Mouse (Mus musculus): ENCODE data around the gene Mvb12b. TPM values are rescaled to one million over a fixed set of nuclear protein-coding genes. Genes with fewer than 3 reads are reported as not detected.

The Mvb12b gene
- polyA plus RNA-seq, 1 experiment from 2014 or later: 18.8 TPM

- Histone ChIP-seq H3K9me3 (ENCODE audit: control insufficient read depth, low read length) (no peaks in the 10 kb centered on the region), H3K4me3 (ENCODE audit: low read length) (no peak overlapping the region), H3K36me3 (ENCODE audit: control insufficient read depth, insufficient read depth, low read length) (0 out of 2 replicates have a peak, but pooled peaks cover 5% of the 10 kb centered on the region), H3K27ac (ENCODE audit: low read depth, low read length) (peak overlapping the region; percentile 86; the same call in 1 of the 2 replicates), H3K27me3 (ENCODE audit: control insufficient read depth, insufficient read depth, low read length) (no peaks in the 10 kb centered on the region), H3K9ac (ENCODE audit: low read depth, low read length) (no peak overlapping the region; the same call in 1 of the 2 replicates), H3K4me1 (ENCODE audit: control insufficient read depth, insufficient read depth, low read length) (peaks cover 58% of the 10 kb centered on the region), H3K4me2 (replicated peaks; ENCODE audit: low read depth, low read length) (no peak overlapping the region)
- WGBS: 64% methylated on average over 6 of the region's 6 CpGs
- no peak for ATAC-seq (ENCODE audit: low FRiP score, low TSS enrichment)
These were observed 9.9 kb downstream of the Mvb12b start for GRCm38 (mm10) chr2:33877663-33878360.

- ATAC-seq (ENCODE audit: low FRiP score, low TSS enrichment): peak; percentile 51
- Histone ChIP-seq H3K27ac (ENCODE audit: low read depth, low read length) (peak overlapping the region; percentile 86), H3K9me3 (ENCODE audit: control insufficient read depth, low read length) (no peaks in the 10 kb centered on the region), H3K4me1 (ENCODE audit: control insufficient read depth, insufficient read depth, low read length) (peaks cover 66% of the 10 kb centered on the region), H3K4me3 (ENCODE audit: low read length) (no peak overlapping the region), H3K4me2 (replicated peaks; ENCODE audit: low read depth, low read length) (0 out of 2 replicates have a peak overlapping the region, but pooled peaks have one; percentile 4), H3K27me3 (ENCODE audit: control insufficient read depth, insufficient read depth, low read length) (no peaks in the 10 kb centered on the region), H3K9ac (ENCODE audit: low read depth, low read length) (no peak overlapping the region), H3K36me3 (ENCODE audit: control insufficient read depth, insufficient read depth, low read length) (0 out of 2 replicates have a peak, but pooled peaks cover 5% of the 10 kb centered on the region)
- WGBS: 27% methylated on average over 25 of the region's 25 CpGs
These were observed 11.0 kb downstream of the Mvb12b start for GRCm38 (mm10) chr2:33876529-33877290.

DNA sequence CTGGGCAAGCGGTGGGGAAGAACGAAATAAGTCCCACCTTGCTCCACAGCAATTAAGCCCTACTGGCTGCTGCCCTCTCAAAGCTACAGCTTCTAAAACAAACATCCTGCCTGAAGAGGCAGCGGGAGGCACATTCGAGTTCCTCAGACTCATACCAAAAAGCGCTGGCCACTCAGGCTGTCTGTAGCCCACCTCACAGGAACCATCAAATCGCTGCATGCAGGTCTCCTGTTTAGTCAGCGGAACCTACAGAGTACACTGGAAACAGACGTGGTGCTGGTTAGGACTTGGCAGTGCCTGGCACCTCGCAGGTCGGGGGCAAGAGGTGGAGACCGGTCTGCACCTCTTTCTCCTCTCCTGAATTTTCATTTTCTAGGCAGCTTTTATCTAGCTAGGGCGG lies 12.2 kb downstream of the Mvb12b start:
- Histone ChIP-seq H3K4me1 (ENCODE audit: control insufficient read depth, insufficient read depth, low read length) (peaks cover 75% of the 10 kb centered on the region), H3K9ac (ENCODE audit: low read depth, low read length) (no peak overlapping the region), H3K27me3 (ENCODE audit: control insufficient read depth, insufficient read depth, low read length) (no peaks in the 10 kb centered on the region), H3K9me3 (ENCODE audit: control insufficient read depth, low read length) (no peaks in the 10 kb centered on the region), H3K36me3 (ENCODE audit: control insufficient read depth, insufficient read depth, low read length) (0 out of 2 replicates have a peak, but pooled peaks cover 5% of the 10 kb centered on the region), H3K27ac (ENCODE audit: low read depth, low read length) (no peak overlapping the region), H3K4me3 (ENCODE audit: low read length) (no peak overlapping the region), H3K4me2 (replicated peaks; ENCODE audit: low read depth, low read length) (no peak overlapping the region)
- ATAC-seq (ENCODE audit: low FRiP score, low TSS enrichment): no peak
- whole genome bisulfite sequencing: 60% methylated on average over 12 of the region's 12 CpGs

- H3K4me2 ChIP-seq (replicated peaks; ENCODE audit: low read depth, low read length): no peak overlapping the region
- WGBS: 78% methylated on average over 10 of the region's 10 CpGs
- H3K9me3 ChIP-seq (ENCODE audit: control insufficient read depth, low read length): no peaks in the 10 kb centered on the region
These were observed 12.7 kb downstream of the Mvb12b start for GRCm38 (mm10) chr2:33874856-33875576.

DNA sequence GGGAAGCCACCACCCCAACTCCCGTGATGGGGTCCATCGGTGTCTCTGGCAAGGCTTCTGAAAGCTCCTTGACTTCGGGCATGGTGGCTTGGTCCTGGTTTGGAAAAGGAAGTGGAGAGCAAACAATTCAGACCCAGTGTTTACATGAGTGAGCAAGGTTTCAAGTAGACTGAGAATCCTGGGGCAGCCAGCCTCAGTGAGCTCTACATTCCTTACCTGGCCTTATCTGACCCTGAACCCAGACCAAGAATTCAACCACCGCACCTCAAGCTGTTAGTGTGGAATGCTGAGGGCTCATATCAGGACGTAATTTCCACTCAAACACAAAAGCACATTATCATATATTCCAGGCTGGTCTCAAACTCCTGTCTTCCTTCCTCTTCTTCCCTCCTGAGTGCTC lies 13.4 kb downstream of the Mvb12b start:
- 87% methylated on average over 5 of the region's 5 CpGs for WGBS
- no peak overlapping the region for H3K4me2 ChIP-seq (replicated peaks; ENCODE audit: low read depth, low read length)

More at GRCm38 (mm10) chr2:33874856-33875576, 12.7 kb downstream of the Mvb12b start:
- H3K4me1 ChIP-seq (ENCODE audit: control insufficient read depth, insufficient read depth, low read length): peaks cover 76% of the 10 kb centered on the region
- H3K27me3 ChIP-seq (ENCODE audit: control insufficient read depth, insufficient read depth, low read length): no peaks in the 10 kb centered on the region
- H3K4me3 ChIP-seq (ENCODE audit: low read length): no peak overlapping the region
- no peak overlapping the region for H3K9ac ChIP-seq (ENCODE audit: low read depth, low read length)
- ATAC-seq (ENCODE audit: low FRiP score, low TSS enrichment): no peak
- no peak overlapping the region for H3K27ac ChIP-seq (ENCODE audit: low read depth, low read length)
- H3K36me3 ChIP-seq (ENCODE audit: control insufficient read depth, insufficient read depth, low read length): 0 out of 2 replicates have a peak, but pooled peaks cover 5% of the 10 kb centered on the region

GRCm38 (mm10) chr2:33873501-33873900 lies 14.2 kb downstream of the Mvb12b start:
- Histone ChIP-seq H3K36me3 (ENCODE audit: control insufficient read depth, insufficient read depth, low read length) (0 out of 2 replicates have a peak, but pooled peaks cover 5% of the 10 kb centered on the region), H3K4me2 (replicated peaks; ENCODE audit: low read depth, low read length) (no peak overlapping the region), H3K9ac (ENCODE audit: low read depth, low read length) (no peak overlapping the region), H3K27me3 (ENCODE audit: control insufficient read depth, insufficient read depth, low read length) (no peaks in the 10 kb centered on the region), H3K9me3 (ENCODE audit: control insufficient read depth, low read length) (no peaks in the 10 kb centered on the region), H3K4me3 (ENCODE audit: low read length) (no peak overlapping the region), H3K27ac (ENCODE audit: low read depth, low read length) (no peak overlapping the region; the same call in 1 of the 2 replicates), H3K4me1 (ENCODE audit: control insufficient read depth, insufficient read depth, low read length) (peaks cover 71% of the 10 kb centered on the region)
- ATAC-seq (ENCODE audit: low FRiP score, low TSS enrichment): no peak
- 60% methylated on average over 8 of the region's 8 CpGs for WGBS

More for the DNA sequence above, 13.4 kb downstream of the Mvb12b start:
- Histone ChIP-seq H3K27ac (ENCODE audit: low read depth, low read length) (no peak overlapping the region), H3K9me3 (ENCODE audit: control insufficient read depth, low read length) (no peaks in the 10 kb centered on the region), H3K4me3 (ENCODE audit: low read length) (no peak overlapping the region), H3K9ac (ENCODE audit: low read depth, low read length) (no peak overlapping the region), H3K4me1 (ENCODE audit: control insufficient read depth, insufficient read depth, low read length) (peaks cover 75% of the 10 kb centered on the region), H3K36me3 (ENCODE audit: control insufficient read depth, insufficient read depth, low read length) (0 out of 2 replicates have a peak, but pooled peaks cover 5% of the 10 kb centered on the region), H3K27me3 (ENCODE audit: control insufficient read depth, insufficient read depth, low read length) (no peaks in the 10 kb centered on the region)
- no peak for ATAC-seq (ENCODE audit: low FRiP score, low TSS enrichment)

DNA sequence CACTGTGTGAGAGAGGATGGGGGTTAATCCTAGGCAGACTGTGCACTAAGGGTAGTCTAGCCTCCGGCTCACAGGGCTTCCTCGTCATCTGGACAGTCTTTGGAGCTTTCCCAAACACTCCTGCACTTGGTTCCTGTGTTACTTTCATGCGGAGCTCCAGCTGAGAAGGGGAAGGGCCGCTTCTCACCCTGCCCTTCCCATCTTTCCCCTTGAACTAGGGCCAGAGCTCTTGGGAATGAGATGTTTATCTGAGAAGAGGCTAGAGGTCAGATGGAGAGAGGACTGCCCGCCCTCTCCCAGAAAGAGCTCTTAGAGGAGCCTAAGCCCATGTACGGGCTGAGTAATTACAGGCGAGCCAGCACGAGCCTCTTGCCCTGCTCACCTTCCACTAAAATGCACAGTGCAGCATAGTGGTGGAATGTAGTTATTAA lies 14.9 kb downstream of the Mvb12b start:
- peak; percentile 32; the same call in 1 of the 2 replicates for ATAC-seq (ENCODE audit: low FRiP score, low TSS enrichment)
- 0 out of 2 replicates have a peak, but pooled peaks cover 5% of the 10 kb centered on the region for H3K36me3 ChIP-seq (ENCODE audit: control insufficient read depth, insufficient read depth, low read length)
- H3K9ac ChIP-seq (ENCODE audit: low read depth, low read length): no peak overlapping the region
- H3K9me3 ChIP-seq (ENCODE audit: control insufficient read depth, low read length): no peaks in the 10 kb centered on the region
- H3K4me1 ChIP-seq (ENCODE audit: control insufficient read depth, insufficient read depth, low read length): peaks cover 66% of the 10 kb centered on the region
- no peak overlapping the region for H3K4me2 ChIP-seq (replicated peaks; ENCODE audit: low read depth, low read length)
- 41% methylated on average over 8 of the region's 8 CpGs for WGBS
- H3K27me3 ChIP-seq (ENCODE audit: control insufficient read depth, insufficient read depth, low read length): no peaks in the 10 kb centered on the region
- peak overlapping the region; percentile 13; the same call in 1 of the 2 replicates for H3K27ac ChIP-seq (ENCODE audit: low read depth, low read length)
- H3K4me3 ChIP-seq (ENCODE audit: low read length): no peak overlapping the region

GRCm38 (mm10) chr2:33871181-33871520 lies 16.6 kb downstream of the Mvb12b start:
- 34% methylated on average over 4 of the region's 4 CpGs for WGBS
- ATAC-seq (ENCODE audit: low FRiP score, low TSS enrichment): no peak
- H3K9ac ChIP-seq (ENCODE audit: low read depth, low read length): no peak overlapping the region
- peak overlapping the region; percentile 78 for H3K27ac ChIP-seq (ENCODE audit: low read depth, low read length)
- no peak overlapping the region for H3K4me3 ChIP-seq (ENCODE audit: low read length)
- H3K4me2 ChIP-seq (replicated peaks; ENCODE audit: low read depth, low read length): no peak overlapping the region
- H3K27me3 ChIP-seq (ENCODE audit: control insufficient read depth, insufficient read depth, low read length): no peaks in the 10 kb centered on the region
- H3K36me3 ChIP-seq (ENCODE audit: control insufficient read depth, insufficient read depth, low read length): 0 out of 2 replicates have a peak, but pooled peaks cover 5% of the 10 kb centered on the region
- no peaks in the 10 kb centered on the region for H3K9me3 ChIP-seq (ENCODE audit: control insufficient read depth, low read length)
- H3K4me1 ChIP-seq (ENCODE audit: control insufficient read depth, insufficient read depth, low read length): peaks cover 56% of the 10 kb centered on the region

All from kidney, embryonic 14.5 days (tissue).